Mouse (Mus musculus): ENCODE results near the gene Fancd2os.

The Fancd2os gene

GRCm38 (mm10) chr6:113604432-113605223 lies 4.1 kb upstream of the Fancd2os start, which contains the start of gene Brk1:
TSS of gene Brk1 (plus strand) at chr6:113604772.
- DNase-seq, result peak; percentile 77 to 85

DNA sequence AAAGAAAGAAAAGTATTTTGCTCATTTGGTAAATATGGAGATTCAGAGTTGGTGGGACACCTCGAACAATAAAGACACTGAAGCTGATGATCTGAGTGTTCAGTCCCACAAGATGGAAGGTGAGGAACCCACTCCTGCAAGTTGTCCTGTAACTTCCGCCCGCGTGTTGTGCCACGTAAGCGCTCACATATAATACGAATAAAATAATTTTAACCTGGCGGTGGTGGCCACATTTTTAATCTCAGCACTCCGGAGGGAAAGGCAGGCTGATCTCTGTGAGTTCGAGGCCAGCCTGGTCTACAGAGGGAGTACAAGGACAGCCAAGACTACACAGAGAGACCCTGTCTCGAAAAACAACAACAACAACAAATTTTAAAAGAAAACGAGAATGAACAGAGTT lies 3.5 kb upstream of the Fancd2os start:
- peak in 1 of 2 experiments; percentile 9 for DNase-seq

- DNase-seq, result no peak
These were observed 2.3 kb upstream of the Fancd2os start for GRCm38 (mm10) chr6:113602821-113603220.

- DNase-seq, result no peak
These were observed 682 bp downstream of the Fancd2os start for GRCm38 (mm10) chr6:113599833-113600232.

DNA sequence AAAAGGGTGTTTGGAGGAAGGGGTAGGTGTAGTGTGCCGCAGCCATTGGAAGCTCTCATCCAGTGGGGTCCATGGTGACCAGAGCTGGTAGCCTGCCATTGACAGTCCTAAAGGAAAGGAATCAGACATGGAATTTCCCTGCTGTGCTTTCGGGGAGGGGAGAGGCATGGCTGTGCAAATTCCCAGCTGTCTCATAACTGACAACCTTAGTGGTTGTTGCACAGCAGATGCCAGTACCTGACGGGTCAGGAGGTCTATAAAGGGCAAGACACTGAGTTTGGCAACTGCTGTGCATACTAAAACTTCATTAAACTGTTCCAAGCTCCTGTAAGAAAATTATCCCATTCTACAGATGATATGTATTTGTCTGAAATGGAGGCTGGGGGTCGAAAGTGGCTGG lies 2.6 kb downstream of the Fancd2os start:
- DNase-seq, result no peak

DNA sequence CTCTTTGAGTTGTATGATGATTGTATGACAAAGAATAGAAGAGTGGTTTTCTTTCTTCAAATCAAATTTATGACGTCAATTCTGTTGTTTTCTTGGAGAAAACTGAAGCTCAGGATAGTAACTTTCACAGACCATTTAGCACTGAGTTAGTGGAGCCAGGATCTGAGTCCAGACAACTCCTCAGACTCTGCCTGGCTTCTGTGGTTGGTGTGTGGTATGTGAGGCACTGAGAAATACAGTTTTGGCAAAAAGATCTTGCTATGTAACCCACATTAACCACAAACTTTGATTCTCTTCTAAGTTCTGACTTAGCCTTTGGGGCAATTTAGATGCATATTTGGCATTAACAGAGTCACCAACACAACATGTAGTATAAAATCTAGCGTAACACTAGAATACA lies 7.9 kb downstream of the Fancd2os start:
- DNase-seq, result no peak

GRCm38 (mm10) chr6:113586466-113587183 lies 13.9 kb downstream of the Fancd2os start:
- no peak for DNase-seq

GRCm38 (mm10) chr6:113585065-113585464 lies 15.4 kb downstream of the Fancd2os start:
- no peak for DNase-seq

GRCm38 (mm10) chr6:113583023-113583422 lies 17.5 kb downstream of the Fancd2os start:
- DNase-seq, result no peak

DNA sequence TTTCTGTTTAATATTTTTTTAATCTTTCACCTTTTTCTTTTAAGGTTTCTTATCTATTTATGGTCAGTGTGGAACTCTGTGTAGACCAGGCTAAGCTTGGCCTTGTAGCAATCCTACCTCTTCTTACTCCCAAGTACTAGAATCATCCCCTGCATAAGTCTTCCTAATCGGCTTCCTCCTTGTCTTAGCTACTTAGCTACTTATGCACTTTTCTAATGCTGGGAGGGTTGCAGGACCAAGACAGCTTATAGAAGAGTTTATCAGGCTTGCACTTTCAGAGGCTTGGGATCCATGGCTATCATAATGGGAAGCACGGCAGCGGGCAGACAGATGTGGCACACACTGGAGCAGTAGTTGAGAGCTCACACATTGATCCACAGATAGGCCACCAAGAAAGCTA lies 21.2 kb downstream of the Fancd2os start:
- DNase-seq, result no peak

- no peak for DNase-seq
These were observed 24.5 kb downstream of the Fancd2os start for GRCm38 (mm10) chr6:113576044-113576443.

DNA sequence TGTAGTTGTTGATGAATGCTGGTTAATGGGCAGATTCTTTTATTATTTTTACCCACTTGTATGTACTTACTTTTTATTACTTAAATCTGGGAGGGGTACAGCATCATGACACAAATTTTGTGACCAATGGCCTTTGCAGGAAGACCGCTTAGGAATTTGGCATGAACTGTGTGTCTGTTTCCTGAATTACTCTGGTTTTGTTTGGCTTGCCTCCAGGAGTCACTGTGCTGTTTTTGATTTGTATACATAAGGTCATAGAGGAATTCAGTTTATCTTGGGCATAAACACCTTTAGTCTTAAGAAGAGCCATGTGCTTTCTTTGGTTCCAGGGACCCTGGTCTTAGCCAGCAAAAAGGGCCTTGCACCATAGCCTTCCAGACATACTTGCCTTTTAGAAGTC lies 36.0 kb downstream of the Fancd2os start:
- no peak for DNase-seq

- no peak for DNase-seq
These were observed 40.8 kb downstream of the Fancd2os start for GRCm38 (mm10) chr6:113559736-113560135.
